Comparison of ENCODE assay signal across 9 mouse cellular contexts in genomic region chr7:49343081-49343600, GRCm38 (mm10).
DNase-seq lines count a peak whose midpoint lies in the region; ATAC-seq and TF ChIP-seq lines count a peak whose summit lies in the region.
"Had no signal": no experiment of that assay in that cellular context is flagged by ENCODE, and none has a peak within 500 bp of the region (broad histone marks: within the 10 kb centered on the region; RNA-seq: fewer than 3 reads in every experiment).

No protein-coding gene starts in this region.

- WGBS in hindbrain, embryonic 16.5 days, result 20% methylated on average over 16 of the region's 16 CpGs
- WGBS in cerebellum, adult 2 months, result 18% methylated on average over 16 of the region's 16 CpGs

- H3K9ac ChIP-seq in hindbrain, embryonic 16.5 days (ENCODE audit: low read depth, low read length), result no peak overlapping the region

- no peak overlapping the region for H3K4me3 ChIP-seq in hindbrain, embryonic 16.5 days (ENCODE audit: low read length)
- H3K4me3 ChIP-seq in cerebellum, adult 2 months (replicated peaks; ENCODE audit: insufficient read depth, low read depth, low read length), result no peak overlapping the region
- H3K4me3 ChIP-seq: megakaryocyte, embryonic 14.5 days had no signal

- ATAC-seq in hindbrain, embryonic 16.5 days, result 0 out of 2 replicates have a peak, but pooled peaks have one; percentile 19
- peak; percentile 63 for ATAC-seq in megakaryocyte, adult 5-6 weeks (ENCODE audit: poor library complexity, severe bottlenecking)

- H3K27ac ChIP-seq in hindbrain, embryonic 16.5 days (ENCODE audit: low read depth, low read length), result no peak overlapping the region
- no peak overlapping the region for H3K27ac ChIP-seq in cerebellum, adult 2 months (ENCODE audit: insufficient read depth, low read length)

- H3K9me3 ChIP-seq in hindbrain, embryonic 16.5 days (ENCODE audit: control insufficient read depth, low read length), result no peaks in the 10 kb centered on the region
- H3K9me3 ChIP-seq: megakaryocyte, embryonic 14.5 days had no signal

- H3K27me3 ChIP-seq in hindbrain, embryonic 16.5 days (replicated peaks; ENCODE audit: control insufficient read depth, insufficient read depth, low read length), result no peaks in the 10 kb centered on the region
- no peaks in the 10 kb centered on the region for H3K27me3 ChIP-seq in cerebellum, adult 2 months (ENCODE audit: control insufficient read depth, insufficient read depth, low read length)

- H3K4me1 ChIP-seq in hindbrain, embryonic 16.5 days (ENCODE audit: control insufficient read depth, insufficient read depth, low read depth, low read length), result peaks cover 32% of the 10 kb centered on the region
- peaks cover 26% of the 10 kb centered on the region for H3K4me1 ChIP-seq in cerebellum, adult 2 months (ENCODE audit: control insufficient read depth, insufficient read depth, low read length)
- H3K4me1 ChIP-seq: megakaryocyte, embryonic 14.5 days had no signal

- H3K4me2 ChIP-seq in hindbrain, embryonic 16.5 days (ENCODE audit: low read length), result no peak overlapping the region

- no peak for TF ChIP-seq POLR2A in cerebellum, adult 2 months (IDR thresholded peaks at IDR 0.05; ENCODE audit: borderline replicate concordance, insufficient read depth, low read length)

- no peak for TF ChIP-seq CTCF in cerebellum, adult 2 months (IDR thresholded peaks at IDR 0.05; ENCODE audit: borderline replicate concordance, insufficient read depth, low read depth, low read length)

- peak; percentile 27 for DNase-seq in adrenal gland, postnatal 10 days
- no peak for DNase-seq in adrenal gland, postnatal 14 days
- DNase-seq in gastrocnemius, postnatal 36 days, result peak; percentile 47 to 52
- DNase-seq in cerebellum, adult 9-10 months, result no peak
- no peak for DNase-seq in layer of hippocampus, postnatal 36 days
- DNase-seq in cerebellum, adult 2 months, result no peak

- intact Hi-C loops in gastrocnemius, postnatal 36 days (cut with DNase I), result loop anchor here (5.0 kb wide), 2 partner anchors 34 to 79 kb away; no protein-coding TSS in a partner anchor

- no peaks in the 10 kb centered on the region for H3K36me3 ChIP-seq in hindbrain, embryonic 16.5 days (ENCODE audit: control insufficient read depth, insufficient read depth, low read length)

Comparison
In these comparisons a context has a peak if more than half of its experiments do, and no peak if none do; other contexts are left out.
1. DNase-seq: peak in adrenal gland, postnatal 10 days (single experiment) and gastrocnemius, postnatal 36 days (2 of 2); none in adrenal gland, postnatal 14 days (single experiment), cerebellum, adult 9-10 months (single experiment), layer of hippocampus, postnatal 36 days (0 of 2) and cerebellum, adult 2 months (0 of 2).